Mouse (Mus musculus): Measurements from ENCODE around the gene Zer1.
A peak's percentile ranks its signal among the peaks of the same experiment; 100 is the strongest.
"Not testable (repeated sequence)": the region's sequence is repeated elsewhere in the genome, so short reads cannot be mapped to it uniquely, and the experiment has no call there.

The Zer1 gene

GRCm38 (mm10) chr2:30077502-30078348 is 46.7 kb downstream of the Zer1 start, which contains the start of gene Pkn3:
Pkn3 (plus strand) TSS chr2:30077684.
- no peak for DNase-seq (ENCODE audit: low spot score)

- no peak for DNase-seq (ENCODE audit: low spot score)
Observed at GRCm38 (mm10) chr2:30076959-30077358, 47.4 kb downstream of the Zer1 start.

DNA sequence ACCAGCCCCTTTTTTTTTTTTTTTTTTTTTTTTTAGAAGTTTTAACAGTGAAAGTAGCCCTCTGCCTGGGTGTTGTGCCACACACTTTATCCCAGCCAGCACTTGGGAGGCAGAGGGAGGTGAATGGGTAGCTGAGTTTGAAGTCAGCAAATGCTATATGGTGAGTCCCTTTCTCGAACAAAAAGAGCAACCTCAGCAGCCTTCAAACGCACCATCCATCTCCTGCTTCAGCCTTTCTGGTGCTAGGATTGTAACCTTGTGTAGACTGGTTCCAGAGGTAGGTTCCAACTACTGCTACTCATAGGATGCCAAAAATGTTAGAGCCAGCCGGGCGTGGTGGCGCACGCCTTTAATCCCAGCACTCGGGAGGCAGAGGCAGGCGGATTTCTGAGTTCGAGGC is 47.9 kb downstream of the Zer1 start:
- DNase-seq (ENCODE audit: low spot score), result no peak

DNA sequence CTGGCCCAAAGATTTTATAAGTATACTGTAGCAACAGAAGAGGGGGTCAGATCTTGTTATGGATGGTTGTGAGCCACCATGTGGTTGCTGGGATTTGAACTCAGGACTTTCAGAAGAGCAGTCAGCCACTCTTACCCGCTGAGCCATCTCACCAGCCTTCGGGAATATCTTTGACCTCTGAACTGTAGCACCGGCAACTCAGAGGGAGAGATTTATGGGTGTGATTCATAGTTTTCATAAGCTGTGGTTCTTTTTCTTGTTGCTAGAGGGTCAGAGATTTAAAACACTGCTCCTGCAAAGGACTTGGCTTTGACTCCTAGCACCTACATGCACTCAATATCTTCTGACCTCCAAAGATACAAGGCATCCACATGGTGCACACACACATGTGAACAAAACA is 48.8 kb downstream of the Zer1 start:
- no peak for DNase-seq (ENCODE audit: low spot score)

- no peak for DNase-seq (ENCODE audit: low spot score)
Observed at GRCm38 (mm10) chr2:30073285-30073684, 51.1 kb downstream of the Zer1 start.

- no peak for DNase-seq (ENCODE audit: low spot score)
Observed at GRCm38 (mm10) chr2:30072875-30073274, 51.5 kb downstream of the Zer1 start.

DNA sequence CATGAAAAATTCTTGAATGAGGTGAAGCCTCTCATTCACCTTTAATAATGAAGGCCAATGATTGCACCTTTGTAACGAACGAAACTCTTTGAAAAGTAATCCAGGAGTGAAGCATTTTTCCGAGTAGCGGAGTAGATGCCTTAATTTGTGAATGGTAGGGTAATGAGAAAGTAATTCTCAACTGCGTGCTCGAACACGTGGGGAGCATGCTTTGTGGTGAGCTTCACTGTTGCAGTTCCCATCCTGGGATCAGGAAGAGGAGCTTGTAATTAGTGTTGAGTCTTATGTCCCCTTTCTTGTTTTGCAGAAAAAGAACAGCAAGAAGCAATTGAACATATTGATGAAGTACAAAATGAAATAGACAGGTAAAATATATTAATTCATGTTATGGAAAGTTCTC is 56.4 kb downstream of the Zer1 start:
- DNase-seq (ENCODE audit: low spot score), result no peak

DNA sequence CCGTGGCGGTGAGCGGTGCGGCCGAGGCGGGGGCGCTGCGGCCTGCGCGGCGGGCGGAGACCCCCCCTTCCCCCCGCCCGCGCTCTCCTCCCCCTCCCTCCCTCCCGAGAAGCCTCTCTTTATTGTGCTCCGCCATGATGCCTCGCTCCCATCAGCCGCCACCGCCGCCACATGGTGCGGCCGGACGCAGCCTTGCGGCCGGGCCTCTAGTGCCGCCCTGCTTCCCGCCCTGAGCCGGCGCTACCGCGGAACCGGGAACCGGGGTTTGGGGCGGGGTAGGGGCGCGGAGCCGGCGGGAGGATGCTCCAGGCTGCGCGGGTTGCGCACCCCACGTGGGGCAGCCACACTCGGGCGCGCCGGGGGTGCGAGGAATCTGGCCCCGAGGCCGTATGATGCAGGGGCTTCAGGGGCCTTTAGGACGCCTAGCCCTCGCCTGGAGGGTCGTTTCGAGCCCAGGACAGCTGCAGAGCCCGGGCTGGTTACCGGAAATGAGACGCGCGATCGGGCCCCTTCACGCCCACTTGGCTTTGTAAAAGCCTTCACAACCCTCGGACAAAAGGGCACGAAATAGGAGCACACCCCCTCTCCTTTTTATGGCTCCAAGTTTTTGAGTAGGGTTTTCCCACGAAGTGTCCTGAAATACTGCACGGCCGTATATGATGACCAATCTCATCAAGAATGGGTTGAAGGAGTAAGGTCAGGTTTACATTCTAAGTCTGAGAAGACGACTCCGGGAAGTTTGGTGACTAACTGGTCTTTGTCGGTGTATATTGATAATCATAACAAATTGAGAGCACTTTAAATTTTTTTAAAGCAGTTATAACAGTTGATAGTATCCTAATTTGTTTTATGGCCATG is 57.1 kb downstream of the Zer1 start:
- DNase-seq (ENCODE audit: low spot score), result no peak

DNA sequence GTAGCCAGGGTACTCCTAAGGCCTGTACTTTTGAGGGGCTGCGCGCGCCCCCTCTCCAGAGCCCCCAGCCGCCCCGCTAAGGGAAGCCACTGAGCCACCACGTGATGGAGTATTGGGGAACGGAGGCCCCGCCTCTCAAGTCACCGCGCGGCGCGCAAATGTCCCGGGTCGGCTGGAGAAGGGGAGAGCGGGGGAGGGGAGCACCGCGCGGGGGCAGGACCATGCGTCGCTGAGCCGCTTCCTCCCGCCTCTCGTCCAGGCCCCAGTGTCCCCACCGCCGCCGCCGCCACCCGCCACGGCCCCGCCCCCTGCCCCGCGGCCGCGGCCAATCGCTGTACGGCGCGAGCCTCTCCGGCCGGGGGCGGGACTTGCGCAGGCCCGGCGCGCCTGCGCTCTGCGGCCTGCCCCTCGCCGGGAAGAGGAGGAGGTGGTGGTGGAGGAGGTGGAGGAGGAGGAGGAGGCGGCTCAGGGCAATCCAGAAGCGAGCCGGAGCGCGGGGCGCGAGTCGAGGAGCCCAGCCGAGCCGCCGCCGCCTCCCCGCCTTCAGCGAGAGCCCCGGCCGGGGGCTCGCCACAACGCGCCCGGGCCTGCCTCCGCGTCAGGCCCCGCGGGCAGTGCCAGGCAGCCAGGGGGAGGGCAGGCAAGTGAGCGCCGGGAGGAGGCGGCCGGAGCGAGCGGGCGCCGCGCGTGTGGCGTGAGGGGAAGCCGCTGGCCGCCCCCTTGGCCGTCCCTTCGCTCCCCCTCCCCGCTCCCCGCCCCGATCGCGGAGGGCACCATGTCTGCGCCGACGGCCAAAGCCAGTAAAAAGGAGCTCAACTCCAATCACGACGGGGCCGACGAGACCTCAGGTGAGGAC is 58.1 kb downstream of the Zer1 start:
- DNase-seq (ENCODE audit: low spot score), result peak; percentile 49

GRCm38 (mm10) chr2:30064298-30064697 is 60.1 kb downstream of the Zer1 start:
- DNase-seq (ENCODE audit: low spot score), result no peak

- DNase-seq (ENCODE audit: low spot score), result no peak
Observed at GRCm38 (mm10) chr2:30063791-30064190, 60.6 kb downstream of the Zer1 start.

DNA sequence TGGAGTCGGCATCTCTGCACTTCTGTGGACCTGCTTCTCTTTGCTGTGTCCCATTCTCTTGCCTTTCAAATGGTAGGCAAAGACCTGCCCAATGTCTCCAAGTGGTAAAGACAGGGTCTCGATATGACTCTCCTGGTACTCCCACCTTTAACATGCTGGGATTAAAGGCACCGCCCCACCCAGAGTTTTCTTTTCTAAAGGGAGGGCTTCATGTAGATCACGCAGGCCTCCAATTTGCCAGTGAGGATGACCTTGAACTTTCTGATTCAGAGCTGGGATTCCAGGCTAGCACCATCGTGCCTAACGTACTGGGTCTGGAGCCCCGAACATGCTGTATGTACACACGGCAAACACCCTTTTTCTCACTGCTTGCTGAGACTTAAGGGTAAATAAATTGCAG is 61.1 kb downstream of the Zer1 start:
- no peak for DNase-seq (ENCODE audit: low spot score)

DNA sequence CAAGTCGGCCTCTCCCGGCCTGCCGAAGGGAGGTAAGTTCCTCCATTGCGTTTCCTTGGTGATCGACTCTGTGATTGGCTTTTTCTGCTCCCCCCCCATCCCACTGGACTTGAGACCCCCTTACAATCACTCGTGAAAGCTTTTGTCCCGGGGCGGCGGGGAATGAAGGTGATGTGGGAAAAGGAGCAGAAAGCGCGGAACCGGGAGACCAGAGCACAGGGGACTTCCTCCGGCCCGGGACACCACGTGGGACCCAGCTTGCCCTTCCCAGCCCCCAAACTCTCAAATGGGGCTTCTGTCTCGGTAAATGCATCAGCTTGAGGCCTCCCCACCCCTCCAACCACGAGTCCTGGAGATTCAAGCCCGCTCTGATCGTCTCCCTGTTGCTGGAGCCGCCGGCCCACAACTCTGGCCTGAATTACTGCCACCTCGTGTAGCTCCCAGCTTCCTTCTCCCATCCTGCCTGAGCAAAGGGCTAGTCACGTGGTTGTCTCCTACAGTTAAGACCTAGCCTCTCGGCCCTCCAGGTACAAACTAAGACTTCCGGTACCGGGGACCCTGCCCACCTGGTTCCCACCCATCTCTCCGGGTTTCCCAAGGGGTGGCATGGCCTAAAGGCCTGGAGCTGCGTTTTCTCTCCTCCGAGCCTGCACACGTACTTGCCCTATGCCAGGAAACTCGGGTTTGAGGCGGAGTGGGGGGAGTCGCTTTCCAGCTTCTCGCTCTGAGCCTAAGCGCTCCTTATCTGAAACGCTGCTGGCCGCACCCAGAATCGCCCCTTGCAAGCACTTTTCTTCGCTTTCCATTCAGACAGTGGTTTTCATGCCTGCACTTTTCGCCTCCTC is 61.9 kb downstream of the Zer1 start:
- DNase-seq (ENCODE audit: low spot score), result no peak

GRCm38 (mm10) chr2:30061215-30062166 is 62.9 kb downstream of the Zer1 start:
- no peak for DNase-seq (ENCODE audit: low spot score)

GRCm38 (mm10) chr2:30058418-30058817 is 66.0 kb downstream of the Zer1 start:
- DNase-seq (ENCODE audit: low spot score), result no peak

- DNase-seq (ENCODE audit: low spot score), result no peak
Observed at GRCm38 (mm10) chr2:30057223-30057904, 67.0 kb downstream of the Zer1 start, which contains the start of gene Set. Set (plus strand) TSS chr2:30057378.

DNA sequence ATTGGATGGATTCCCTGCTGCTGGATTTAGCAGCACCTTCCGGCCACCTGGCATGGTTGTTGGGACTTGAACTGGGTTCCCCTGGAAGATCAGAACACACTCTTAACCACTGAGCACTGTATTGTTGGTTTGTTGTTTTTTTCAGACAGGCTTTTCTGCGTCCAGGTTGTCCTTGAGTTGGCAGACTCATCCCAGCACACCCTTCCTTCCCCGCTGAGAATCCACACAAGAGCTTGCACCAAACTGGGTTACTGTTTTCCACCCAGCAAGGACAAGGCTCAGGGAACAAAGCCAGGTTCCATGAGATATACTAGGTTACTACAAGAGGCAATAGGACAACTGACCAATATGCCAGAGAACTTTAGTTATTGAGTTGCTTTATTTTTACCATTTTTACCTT is 67.6 kb downstream of the Zer1 start:
- DNase-seq (ENCODE audit: low spot score), result no peak

- DNase-seq (ENCODE audit: low spot score), result not testable (repeated sequence)
Observed at GRCm38 (mm10) chr2:30055310-30055709, 69.1 kb downstream of the Zer1 start.

DNA sequence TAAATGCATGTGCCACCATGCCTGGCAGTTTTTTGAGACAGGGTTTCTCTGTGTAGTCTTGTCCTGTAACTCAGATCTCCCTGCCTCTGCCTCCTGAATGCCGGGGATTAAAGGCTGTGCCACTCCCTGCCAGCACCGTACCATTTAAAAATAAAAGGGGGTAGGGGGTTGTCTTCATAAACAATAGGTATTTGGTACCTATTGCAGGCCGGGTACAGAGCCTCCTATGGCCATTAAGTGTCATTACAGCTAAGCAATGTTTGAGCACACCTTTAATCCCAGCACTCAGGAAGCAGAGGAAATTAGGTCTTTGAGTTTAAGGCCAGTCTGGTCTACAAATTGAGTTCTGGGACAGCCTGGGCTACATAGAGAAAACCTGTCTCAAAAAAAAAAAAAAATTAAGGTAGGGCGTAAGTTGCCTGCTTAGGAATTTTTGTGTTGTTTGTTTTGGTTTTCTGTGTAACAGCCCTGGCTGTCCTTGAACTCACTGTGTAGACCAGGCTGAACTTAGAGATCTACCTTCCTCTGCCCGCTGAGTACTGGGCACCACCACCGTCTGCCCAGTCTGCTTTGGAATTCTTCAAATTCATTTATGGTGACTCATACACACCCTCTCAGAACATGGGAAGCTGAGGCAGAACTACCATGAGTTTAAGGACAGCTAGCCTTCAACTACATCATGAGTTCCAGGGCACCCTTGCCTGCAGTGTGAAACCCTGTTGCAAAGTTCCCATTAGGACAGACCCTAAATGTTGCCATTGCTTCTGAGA is 72.2 kb downstream of the Zer1 start:
- no peak for DNase-seq (ENCODE audit: low spot score)
